8 mouse cellular contexts compared by ENCODE assay signal in the genomic region with DNA sequence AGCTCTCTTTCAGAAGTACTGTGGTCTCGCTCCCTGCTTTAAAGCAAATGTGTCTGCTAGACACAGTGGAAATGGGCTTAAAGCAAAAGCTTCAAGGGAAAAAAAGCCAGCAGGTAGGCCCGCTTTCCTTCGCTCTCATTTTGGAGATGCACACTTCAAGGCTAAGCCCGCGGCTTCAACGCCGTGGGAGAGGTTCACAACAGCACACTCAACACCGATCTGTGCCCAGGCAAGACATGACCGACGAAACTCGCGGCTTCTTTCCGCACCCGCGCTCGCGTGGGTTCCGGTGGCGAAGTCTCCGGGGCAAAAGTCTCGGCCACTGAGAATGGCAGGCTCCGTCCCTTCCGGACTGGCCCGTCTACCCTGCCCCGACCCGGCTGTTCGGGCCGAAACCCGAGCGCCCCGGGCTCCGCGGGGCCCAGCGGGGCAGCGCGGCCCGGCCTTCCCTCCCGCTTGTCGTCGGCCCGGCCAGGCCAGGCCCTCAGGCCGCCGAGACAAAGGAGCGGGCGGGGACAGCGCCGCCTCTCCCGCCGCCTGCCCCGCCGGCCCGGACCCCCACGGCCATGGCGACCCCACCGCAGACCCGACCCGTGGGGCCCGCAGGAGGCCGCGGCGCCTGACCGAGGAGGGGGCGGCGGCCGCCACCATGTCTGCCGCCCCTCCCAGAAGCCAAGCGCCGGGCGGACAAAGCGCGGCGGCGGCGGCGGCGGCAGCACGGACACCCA. TPM values are rescaled to one million over a fixed set of nuclear protein-coding genes. Genes with fewer than 3 reads are reported as not detected.
DNase-seq lines count a peak whose midpoint lies in the region; ATAC-seq lines count a peak whose summit lies in the region.

No protein-coding gene starts in this region.

- no peaks in the 10 kb centered on the region for H3K36me3 ChIP-seq in hindbrain, embryonic 16.5 days (ENCODE audit: control insufficient read depth, insufficient read depth, low read length)

- peak; percentile 65 for ATAC-seq in cerebellum, adult (ENCODE audit: insufficient number of reproducible peaks, low FRiP score, low TSS enrichment)
- peak; percentile 74 for ATAC-seq in hindbrain, embryonic 16.5 days

- peak overlapping the region; percentile 78 for H3K4me3 ChIP-seq in brown adipose tissue, adult 24 weeks (ENCODE audit: insufficient read depth, low read depth, low read length)
- peak overlapping the region; percentile 87 for H3K4me3 ChIP-seq in hindbrain, embryonic 16.5 days (ENCODE audit: low read length)

- H3K27ac ChIP-seq in brown adipose tissue, adult 24 weeks (replicated peaks; ENCODE audit: low read depth, low read length): peak overlapping the region; percentile 99
- peak overlapping the region; percentile 97 for H3K27ac ChIP-seq in hindbrain, embryonic 16.5 days (ENCODE audit: low read depth, low read length)

- WGBS in hindbrain, embryonic 16.5 days: under 1% methylated on average over 66 of the region's 77 CpGs

- H3K9ac ChIP-seq in hindbrain, embryonic 16.5 days (ENCODE audit: low read depth, low read length): peak overlapping the region; percentile 84

- no peaks in the 10 kb centered on the region for H3K9me3 ChIP-seq in hindbrain, embryonic 16.5 days (ENCODE audit: control insufficient read depth, low read length)

- DNase-seq in cerebellum, adult 9-10 months: no peak
- peak; percentile 20 to 21 for DNase-seq in frontal cortex, adult 2 months (ENCODE audit: extremely low spot score in 1 of 2, low spot score in 1 of 2)
- DNase-seq in left cerebral cortex, postnatal 25 days (ENCODE audit: low spot score in 2 of 2): peak; percentile 39 to 46
- DNase-seq in mesoderm, embryonic 11.5 days (ENCODE audit: low read depth, low spot score): peak; percentile 44
- peak; percentile 10 for DNase-seq in skeletal muscle tissue, adult 2 months (ENCODE audit: low read depth, low spot score)

- intact Hi-C loops in left cerebral cortex, postnatal 25 days (cut with DNase I): loop anchor here (1.0 kb wide), 1 partner anchor 33 kb away; a partner anchor contains a TSS

- no peaks in the 10 kb centered on the region for H3K27me3 ChIP-seq in hindbrain, embryonic 16.5 days (replicated peaks; ENCODE audit: control insufficient read depth, insufficient read depth, low read length)

- peak overlapping the region; percentile 81 for H3K4me2 ChIP-seq in hindbrain, embryonic 16.5 days (ENCODE audit: low read length)

- peaks cover 12% of the 10 kb centered on the region for H3K4me1 ChIP-seq in brown adipose tissue, adult 24 weeks (ENCODE audit: control insufficient read depth, insufficient read depth, insufficient read length, low read length)
- H3K4me1 ChIP-seq in hindbrain, embryonic 16.5 days (ENCODE audit: control insufficient read depth, insufficient read depth, low read depth, low read length): peaks cover 30% of the 10 kb centered on the region

RNA-seq across cellular contexts. Expression of a gene that starts 1.5 kb away (rescaled TPM):
- polyA plus RNA-seq in brown adipose tissue, adult 24 weeks (2012; ENCODE audit: insufficient read depth, insufficient read length, missing spikeins): 4.0 and 6.6 TPM in 2 replicates
- polyA plus RNA-seq in frontal cortex, adult 2 months (2012; rRNA removed): 21.1 and 21.9 TPM in 2 replicates
- polyA plus RNA-seq in hindbrain, embryonic 16.5 days (2015; fragmentation: Nextera tagmentation; extraction: Ambion mirVana): 35.5 and 38.6 TPM in 2 replicates
- total RNA-seq in left cerebral cortex, postnatal 25 days (2021): 10 to 100 TPM; 19.2 to 20.7 TPM

RNA-seq across cellular contexts. Expression of a gene that starts 32.5 kb away (rescaled TPM):
- 64.0 and 66.5 TPM in 2 replicates for polyA plus RNA-seq in brown adipose tissue, adult 24 weeks (2012; ENCODE audit: insufficient read depth, insufficient read length, missing spikeins)
- polyA plus RNA-seq in frontal cortex, adult 2 months (2012; rRNA removed): 35.8 and 40.8 TPM in 2 replicates
- 28.7 and 31.7 TPM in 2 replicates for polyA plus RNA-seq in hindbrain, embryonic 16.5 days (2015; fragmentation: Nextera tagmentation; extraction: Ambion mirVana)
- total RNA-seq in left cerebral cortex, postnatal 25 days (2021): 10 to 100 TPM; 44.5 to 46.3 TPM

RNA-seq across cellular contexts. Expression of a gene that starts 55.5 kb away (rescaled TPM):
- polyA plus RNA-seq in brown adipose tissue, adult 24 weeks (2012; ENCODE audit: insufficient read depth, insufficient read length, missing spikeins): 1.4 and 2.1 TPM in 2 replicates
- 0.66 and 1.0 TPM in 2 replicates for polyA plus RNA-seq in frontal cortex, adult 2 months (2012; rRNA removed)
- 1.9 and 2.6 TPM in 2 replicates for polyA plus RNA-seq in hindbrain, embryonic 16.5 days (2015; fragmentation: Nextera tagmentation; extraction: Ambion mirVana)
- 1 to 10 TPM in 1 of 2 experiments, under 1 TPM in 1; 0.55 to 1.1 TPM for total RNA-seq in left cerebral cortex, postnatal 25 days (2021)
